Mouse (Mus musculus) ES-E14 (cell line): Measurements from ENCODE around the gene Actn2.

Source experiments
- CHD2 ChIP-seq: IDR thresholded peaks from 2 replicates; pipeline ENCODE4 v1.6.1; 2014; ENCODE audit warnings: mild to moderate bottlenecking, low read depth, low read length, inconsistent platforms
- HCFC1 ChIP-seq: IDR thresholded peaks from 2 replicates; pipeline ENCODE4 v1.6.1; 2012; ENCODE audit warnings: low read length, inconsistent platforms, borderline replicate concordance; ENCODE audit not compliant: insufficient read depth
- ZC3H11A ChIP-seq: IDR thresholded peaks from 2 replicates; pipeline ENCODE4 v1.6.1; 2012; ENCODE audit warnings: low read depth, mild to moderate bottlenecking, inconsistent platforms, low read length, borderline replicate concordance
- ZNF384 ChIP-seq: IDR thresholded peaks from 2 replicates; pipeline ENCODE4 v1.6.1; 2012; ENCODE audit warnings: low read depth, low read length, inconsistent platforms

GRCm38 (mm10) chr13:12305540-12305939 is 35.0 kb downstream of the Actn2 start:
- no peak for TF ChIP-seq ZNF384
- no peak for TF ChIP-seq CHD2
- no peak for TF ChIP-seq ZC3H11A
- no peak for TF ChIP-seq HCFC1
